8 mouse cellular contexts compared by ENCODE assay signal in genomic region chr5:92683871-92684475, GRCm38 (mm10). TPM values are rescaled to one million over a fixed set of nuclear protein-coding genes. Genes with fewer than 3 reads are reported as not detected.
DNase-seq lines count a peak whose midpoint lies in the region; ATAC-seq and TF ChIP-seq lines count a peak whose summit lies in the region.
"Had no signal": no experiment of that assay in that cellular context is flagged by ENCODE, and none has a peak within 500 bp of the region (broad histone marks: within the 10 kb centered on the region; RNA-seq: fewer than 3 reads in every experiment).

No protein-coding gene starts in this region.

- H3K4me3 ChIP-seq in lung, postnatal 0 days (ENCODE audit: low read depth, low read length), result peak overlapping the region; percentile 43
- H3K4me3 ChIP-seq in heart, postnatal 0 days (ENCODE audit: low read depth, low read length), result peak overlapping the region; percentile 52
- peak overlapping the region; percentile 47 for H3K4me3 ChIP-seq in limb, embryonic 15.5 days
- peak overlapping the region; percentile 51 for H3K4me3 ChIP-seq in stomach, embryonic 16.5 days (replicated peaks; ENCODE audit: low read length)

- DNase-seq in lung, postnatal 0 days (ENCODE audit: low spot score), result no peak
- no peak for DNase-seq in lung, postnatal 36 days
- no peak for DNase-seq in heart, postnatal 0 days (ENCODE audit: low spot score)
- DNase-seq in right cerebral cortex, adult 18-20 months, result no peak
- no peak for DNase-seq in left cerebral cortex, postnatal 36 days (ENCODE audit: low spot score in 2 of 2)
- DNase-seq: right cerebral cortex, postnatal 25 days had no signal

- H3K36me3 ChIP-seq in lung, postnatal 0 days (ENCODE audit: insufficient read depth, low read length), result no peaks in the 10 kb centered on the region
- no peaks in the 10 kb centered on the region for H3K36me3 ChIP-seq in heart, postnatal 0 days (replicated peaks; ENCODE audit: control insufficient read depth, insufficient read depth, low read length)
- H3K36me3 ChIP-seq in limb, embryonic 15.5 days, result no peaks in the 10 kb centered on the region
- H3K36me3 ChIP-seq in stomach, embryonic 16.5 days (ENCODE audit: control insufficient read depth, insufficient read depth, low read length), result no peaks in the 10 kb centered on the region

- peak overlapping the region; percentile 71; the same call in 1 of the 2 replicates for H3K27ac ChIP-seq in lung, postnatal 0 days (ENCODE audit: low read length)
- no peak overlapping the region for H3K27ac ChIP-seq in heart, postnatal 0 days (ENCODE audit: low read depth)
- no peak overlapping the region for H3K27ac ChIP-seq in limb, embryonic 15.5 days
- H3K27ac ChIP-seq in stomach, embryonic 16.5 days (ENCODE audit: low read length), result no peak overlapping the region

- no peak for TF ChIP-seq EP300 in lung, postnatal 0 days (IDR thresholded peaks at IDR 0.05)
- TF ChIP-seq EP300 in heart, postnatal 0 days (IDR thresholded peaks at IDR 0.05; ENCODE audit: low read depth), result no peak

- no peaks in the 10 kb centered on the region for H3K4me1 ChIP-seq in lung, postnatal 0 days (ENCODE audit: insufficient read depth, low read depth, low read length)
- 0 out of 2 replicates have a peak, but pooled peaks cover 3% of the 10 kb centered on the region for H3K4me1 ChIP-seq in heart, postnatal 0 days (ENCODE audit: control insufficient read depth, insufficient read depth)
- peaks cover 12% of the 10 kb centered on the region for H3K4me1 ChIP-seq in limb, embryonic 15.5 days
- 0 out of 2 replicates have a peak, but pooled peaks cover 5% of the 10 kb centered on the region for H3K4me1 ChIP-seq in stomach, embryonic 16.5 days (ENCODE audit: control insufficient read depth, insufficient read depth, low read length)

- peak overlapping the region; percentile 41; the same call in 1 of the 2 replicates for H3K9ac ChIP-seq in lung, postnatal 0 days (replicated peaks; ENCODE audit: low read depth)
- H3K9ac ChIP-seq in heart, postnatal 0 days (replicated peaks; ENCODE audit: low read depth, low read length), result peak overlapping the region; percentile 51; the same call in 1 of the 2 replicates
- no peak overlapping the region for H3K9ac ChIP-seq in limb, embryonic 15.5 days
- H3K9ac ChIP-seq in stomach, embryonic 16.5 days (ENCODE audit: low read length), result no peak overlapping the region

- intact Hi-C loops in left cerebral cortex, postnatal 36 days (cut with DNase I), result loop anchor here (5.0 to 10.0 kb wide), 2 partner anchors 268 to 481 kb away; no protein-coding TSS in a partner anchor

- no peak for ATAC-seq in lung, postnatal 0 days
- ATAC-seq in heart, postnatal 0 days (ENCODE audit: insufficient read depth, low read depth), result no peak
- no peak for ATAC-seq in limb, embryonic 15.5 days (ENCODE audit: insufficient number of reproducible peaks, low FRiP score, low TSS enrichment, low read depth)
- ATAC-seq in stomach, embryonic 16.5 days (ENCODE audit: insufficient read depth, low FRiP score), result no peak

- TF ChIP-seq CTCF in lung, postnatal 0 days (IDR thresholded peaks at IDR 0.05), result no peak
- TF ChIP-seq CTCF in heart, postnatal 0 days (IDR thresholded peaks at IDR 0.05; ENCODE audit: low read depth), result no peak

- no peaks in the 10 kb centered on the region for H3K27me3 ChIP-seq in lung, postnatal 0 days (replicated peaks; ENCODE audit: insufficient read depth, low read length)
- no peaks in the 10 kb centered on the region for H3K27me3 ChIP-seq in heart, postnatal 0 days (ENCODE audit: control insufficient read depth, insufficient read depth, low read length)
- H3K27me3 ChIP-seq in limb, embryonic 15.5 days, result no peaks in the 10 kb centered on the region
- no peaks in the 10 kb centered on the region; the same call in 1 of the 2 replicates for H3K27me3 ChIP-seq in stomach, embryonic 16.5 days (ENCODE audit: control insufficient read depth, insufficient read depth, low read length)

- WGBS in lung, postnatal 0 days, result 42% methylated on average over 9 of the region's 9 CpGs
- WGBS in heart, postnatal 0 days, result 54% methylated on average over 9 of the region's 9 CpGs
- WGBS in limb, embryonic 15.5 days, result 34% methylated on average over 9 of the region's 9 CpGs
- 35% methylated on average over 9 of the region's 9 CpGs for WGBS in stomach, embryonic 16.5 days

- no peaks in the 10 kb centered on the region for H3K9me3 ChIP-seq in lung, postnatal 0 days (ENCODE audit: low read length)
- H3K9me3 ChIP-seq in heart, postnatal 0 days (replicated peaks; ENCODE audit: control insufficient read depth, low read length), result no peaks in the 10 kb centered on the region
- H3K9me3 ChIP-seq in limb, embryonic 15.5 days, result no peaks in the 10 kb centered on the region
- no peaks in the 10 kb centered on the region for H3K9me3 ChIP-seq in stomach, embryonic 16.5 days (replicated peaks; ENCODE audit: control insufficient read depth, low read length)

- H3K4me2 ChIP-seq in lung, postnatal 0 days (replicated peaks; ENCODE audit: low read depth, low read length), result peak overlapping the region; percentile 72
- H3K4me2 ChIP-seq in heart, postnatal 0 days (ENCODE audit: low read depth, low read length), result peak overlapping the region; percentile 80
- peak overlapping the region; percentile 91 for H3K4me2 ChIP-seq in limb, embryonic 15.5 days
- H3K4me2 ChIP-seq in stomach, embryonic 16.5 days (ENCODE audit: low read depth, low read length), result peak overlapping the region; percentile 89

RNA-seq across cellular contexts. Expression of gene Shroom3, which starts 0.7 kb away (rescaled TPM):
- 8.8 and 10.6 TPM in 2 replicates for polyA plus RNA-seq in lung, postnatal 0 days (2015; fragmentation: Nextera tagmentation; extraction: Ambion mirVana)
- 72.4 and 76.9 TPM in 2 replicates for total RNA-seq in heart, postnatal 0 days (2014; rRNA removed; ENCODE audit: low replicate concordance)
- polyA plus RNA-seq in heart, postnatal 0 days (2015; fragmentation: Nextera tagmentation; extraction: Ambion mirVana), result 11.6 and 13.3 TPM in 2 replicates
- polyA plus RNA-seq in limb, embryonic 15.5 days (2015; fragmentation: Nextera tagmentation; extraction: Ambion mirVana), result 3.2 and 3.6 TPM in 2 replicates
- polyA plus RNA-seq in stomach, embryonic 16.5 days (2015; fragmentation: Nextera tagmentation; extraction: Ambion mirVana), result 14.4 and 17.2 TPM in 2 replicates
- 1 to 10 TPM; 3.3 to 3.4 TPM for total RNA-seq in left cerebral cortex, postnatal 36 days (2021)

RNA-seq across cellular contexts. Expression of gene Ccdc158, which starts 8.9 kb away (rescaled TPM):
- 1.1 and 1.6 TPM in 2 replicates for polyA plus RNA-seq in lung, postnatal 0 days (2015; fragmentation: Nextera tagmentation; extraction: Ambion mirVana)
- total RNA-seq in heart, postnatal 0 days (2014; rRNA removed; ENCODE audit: low replicate concordance), result 1.7 TPM in 1 of 2 replicates, not detected in the other
- polyA plus RNA-seq in heart, postnatal 0 days (2015; fragmentation: Nextera tagmentation; extraction: Ambion mirVana), result 0.27 and 0.45 TPM in 2 replicates
- 0.42 and 0.99 TPM in 2 replicates for polyA plus RNA-seq in limb, embryonic 15.5 days (2015; fragmentation: Nextera tagmentation; extraction: Ambion mirVana)
- polyA plus RNA-seq in stomach, embryonic 16.5 days (2015; fragmentation: Nextera tagmentation; extraction: Ambion mirVana), result 0.50 and 0.61 TPM in 2 replicates
- total RNA-seq in left cerebral cortex, postnatal 36 days (2021), result under 1 TPM; 0.30 to 0.39 TPM

Comparison
In these comparisons a context has a peak if more than half of its experiments do, and no peak if none do; other contexts are left out.
1. H3K9ac ChIP-seq: peak in lung, postnatal 0 days (single experiment) and heart, postnatal 0 days (single experiment); none in limb, embryonic 15.5 days (single experiment) and stomach, embryonic 16.5 days (single experiment).
2. Peak in every context shown above with its lines, with median percentiles within 50 percentile points of each other: H3K4me2 ChIP-seq and H3K4me3 ChIP-seq.